Mouse (Mus musculus): Measurements from ENCODE around the gene Hvcn1.
"Not testable (repeated sequence)": the region's sequence is repeated elsewhere in the genome, so short reads cannot be mapped to it uniquely, and the experiment has no call there.

The Hvcn1 gene

DNA sequence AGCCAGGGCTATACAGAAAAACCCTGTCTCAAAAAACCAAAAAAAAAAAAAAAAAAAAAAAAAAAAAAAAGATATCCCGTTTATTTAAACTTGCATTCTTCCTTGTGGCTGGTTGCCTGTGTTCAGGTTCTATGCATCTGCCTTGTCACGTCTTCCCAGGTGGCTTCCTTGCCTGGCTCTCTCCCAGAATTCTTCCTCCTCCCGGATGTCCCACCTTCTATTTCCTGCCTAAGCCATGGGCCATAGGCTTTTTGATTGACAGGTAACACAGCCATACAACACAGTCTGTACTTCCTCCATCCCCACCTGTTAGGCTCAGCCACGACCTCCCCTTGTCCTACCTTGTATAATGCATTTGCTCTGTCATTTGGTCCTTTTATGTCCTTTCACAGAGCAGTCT is at the start of gene Hvcn1:
TSS of gene Hvcn1 (plus strand) at position 330 of the 400 bp plus-strand sequence.
- no peak for DNase-seq

DNA sequence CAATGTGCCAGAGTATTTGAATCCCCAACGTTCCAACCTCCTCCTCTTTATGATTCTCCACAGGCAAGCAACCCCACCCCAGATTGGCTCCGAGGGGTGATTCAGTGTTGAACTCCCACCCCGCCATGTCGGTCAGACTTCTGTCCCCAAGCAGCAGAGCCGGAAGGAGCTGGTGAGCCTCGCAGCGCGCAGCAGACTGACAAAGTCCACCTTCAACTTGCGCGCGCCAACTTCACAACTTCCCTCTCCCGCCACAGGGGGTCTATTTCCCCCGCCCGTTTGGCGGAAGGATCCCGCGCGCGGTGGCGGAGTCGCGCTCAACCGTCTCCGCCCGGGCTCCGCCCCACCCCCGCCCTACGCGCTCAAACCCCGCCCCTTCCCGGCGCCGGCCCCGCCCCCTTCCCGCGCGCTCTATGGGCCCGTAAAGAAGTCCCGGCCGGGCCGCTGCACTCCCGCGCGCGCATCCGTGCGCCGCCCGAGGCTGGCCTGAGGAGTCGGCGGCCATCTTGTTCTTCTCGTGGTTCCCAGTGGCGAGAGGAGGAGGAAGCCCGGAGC is 48.7 kb upstream of the Hvcn1 start, which contains the start of gene Ppp1cc:
TSS of gene Ppp1cc (plus strand) at position 452 of the 555 bp plus-strand sequence.
- peak; percentile 93 for DNase-seq

GRCm38 (mm10) chr5:122158557-122159515 is 47.8 kb upstream of the Hvcn1 start:
- no peak for DNase-seq

GRCm38 (mm10) chr5:122163194-122163593 is 43.4 kb upstream of the Hvcn1 start:
- DNase-seq: peak; percentile 8

GRCm38 (mm10) chr5:122164011-122164410 is 42.6 kb upstream of the Hvcn1 start:
- DNase-seq: peak; percentile 31

DNA sequence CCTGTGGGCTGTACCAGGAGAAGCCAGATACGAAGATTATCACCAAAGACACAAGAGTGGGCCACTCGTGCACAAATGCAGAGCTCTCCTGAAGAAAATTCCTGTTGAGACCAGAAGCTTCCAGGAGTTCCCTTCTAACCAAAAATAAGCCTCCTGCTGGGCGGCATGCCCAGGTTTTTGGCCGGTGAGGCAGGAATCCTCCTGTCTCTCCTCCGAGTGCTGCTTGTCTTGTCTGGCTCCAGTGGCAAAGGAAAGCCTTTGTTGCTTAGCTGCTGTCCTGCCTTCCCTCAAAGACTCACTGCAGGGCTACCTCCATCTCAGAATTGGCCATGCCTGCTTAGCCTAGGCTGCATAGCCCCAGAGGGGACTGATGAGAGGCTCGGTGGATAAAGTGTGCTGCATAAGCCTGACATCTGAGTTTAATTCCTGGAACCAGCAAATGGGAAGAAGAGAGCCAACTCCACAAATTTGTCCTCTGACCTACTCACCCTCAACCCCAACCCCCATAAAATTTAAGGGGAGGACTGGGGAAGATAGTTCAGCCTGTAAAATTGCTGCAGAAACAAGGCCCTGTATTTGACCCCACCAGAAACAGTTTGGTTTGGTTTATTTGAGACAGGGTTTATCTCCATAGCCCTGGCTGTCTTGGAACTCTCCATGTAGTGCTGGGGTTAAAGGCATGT is 41.2 kb upstream of the Hvcn1 start:
- peak; percentile 75 for DNase-seq

- DNase-seq: peak; percentile 58
Observed at GRCm38 (mm10) chr5:122166636-122167161, 39.9 kb upstream of the Hvcn1 start.

DNA sequence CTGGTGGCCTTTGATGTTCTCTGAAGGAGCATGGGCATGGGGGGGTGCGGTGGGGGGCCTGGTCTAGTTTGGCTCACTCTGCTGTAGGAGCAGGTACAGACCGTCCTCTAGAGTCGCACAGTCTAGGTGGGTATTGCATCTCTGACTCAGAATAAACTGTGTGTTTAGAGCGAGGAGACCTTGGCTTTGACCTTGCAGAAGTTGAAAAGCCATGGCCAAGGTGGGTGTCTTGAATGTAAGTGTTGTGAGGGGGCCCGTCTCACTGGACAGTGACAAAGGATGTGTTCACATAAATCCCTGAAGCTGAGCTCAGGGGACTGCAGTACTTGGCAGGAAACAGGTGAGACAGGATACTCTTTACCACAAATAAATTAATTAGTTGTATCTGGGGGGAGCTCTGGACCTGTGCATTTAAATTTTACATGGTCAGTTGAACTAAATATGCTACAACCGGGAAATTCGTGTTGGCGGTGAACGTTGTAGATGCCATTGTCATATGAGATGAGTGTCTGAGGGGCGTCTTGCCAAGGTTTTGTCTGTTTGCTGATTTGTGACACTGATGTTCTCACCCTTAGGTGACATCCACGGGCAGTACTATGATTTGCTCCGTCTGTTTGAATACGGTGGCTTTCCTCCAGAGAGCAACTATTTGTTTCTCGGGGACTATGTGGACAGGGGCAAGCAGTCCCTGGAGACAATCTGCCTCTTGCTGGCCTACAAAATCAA is 38.1 kb upstream of the Hvcn1 start:
- no peak for DNase-seq

DNA sequence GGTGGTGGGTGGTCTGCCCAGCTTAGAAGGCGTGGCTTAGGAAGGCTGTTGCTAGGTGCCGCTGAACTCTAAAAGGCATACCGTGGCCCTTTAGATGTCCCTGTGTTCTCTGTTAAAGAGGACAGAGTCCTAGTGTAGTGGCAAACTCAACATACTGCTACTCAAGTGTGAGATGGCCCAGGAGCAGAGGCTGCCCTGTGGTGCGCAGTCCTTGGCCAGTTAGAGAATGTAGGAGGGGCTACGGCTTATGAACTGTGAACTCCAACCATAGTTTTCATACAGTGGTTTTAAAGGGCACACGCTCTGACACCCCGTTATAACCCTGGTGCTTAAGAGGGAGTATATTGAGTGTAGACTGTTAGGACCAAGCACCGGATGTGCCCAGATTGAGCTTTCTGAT is 35.5 kb upstream of the Hvcn1 start:
- DNase-seq: no peak

GRCm38 (mm10) chr5:122175402-122175801 is 31.2 kb upstream of the Hvcn1 start:
- no peak for DNase-seq

- DNase-seq: no peak
Observed at GRCm38 (mm10) chr5:122175961-122176360, 30.6 kb upstream of the Hvcn1 start.

- DNase-seq: peak; percentile 60
Observed at GRCm38 (mm10) chr5:122176398-122176797, 30.2 kb upstream of the Hvcn1 start.

GRCm38 (mm10) chr5:122179665-122180064 is 26.9 kb upstream of the Hvcn1 start:
- DNase-seq: no peak

- DNase-seq: no peak
Observed at GRCm38 (mm10) chr5:122184283-122184806, 22.3 kb upstream of the Hvcn1 start.

DNA sequence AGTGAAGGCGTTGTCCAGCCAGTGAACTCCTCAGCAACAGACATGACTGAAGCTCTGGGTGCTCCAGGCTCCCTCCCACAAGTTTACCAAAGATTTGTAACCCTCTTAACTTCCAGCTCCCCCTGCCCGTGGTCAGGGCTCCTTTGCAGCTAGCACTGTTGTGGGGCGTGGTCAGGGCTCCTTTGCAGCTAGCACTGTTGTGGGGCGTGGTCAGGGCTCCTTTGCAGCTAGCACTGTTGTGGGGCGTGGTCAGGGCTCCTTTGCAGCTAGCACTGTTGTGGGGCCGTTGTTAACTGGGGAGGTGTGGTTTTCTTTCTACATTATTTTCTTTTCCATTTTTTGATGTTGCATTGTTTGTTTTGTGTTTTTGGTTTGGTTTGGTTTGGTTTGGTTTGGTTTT is 21.7 kb upstream of the Hvcn1 start:
- DNase-seq: not testable (repeated sequence)

- no peak for DNase-seq
Observed at GRCm38 (mm10) chr5:122189115-122189514, 17.5 kb upstream of the Hvcn1 start.

DNA sequence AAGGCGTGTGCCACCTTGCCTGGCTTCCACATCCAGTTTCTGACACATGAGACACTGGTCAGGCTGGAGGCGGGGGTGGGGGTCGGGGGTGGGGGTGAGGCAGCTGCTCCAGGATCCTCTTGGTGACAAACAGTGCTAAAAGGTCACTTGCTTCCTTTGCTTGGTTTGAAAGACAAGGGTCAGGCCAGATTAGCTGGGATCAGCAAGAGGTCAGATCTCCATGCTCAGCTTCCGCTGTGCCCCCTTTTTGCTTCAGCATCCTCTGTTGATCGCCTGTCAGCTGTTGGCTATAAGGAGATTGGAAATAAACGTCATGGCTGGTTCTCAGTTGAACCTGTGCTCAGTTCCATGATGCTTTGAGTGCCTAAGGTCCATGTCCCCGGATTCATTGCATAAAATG is 16.1 kb upstream of the Hvcn1 start:
- DNase-seq: no peak

DNA sequence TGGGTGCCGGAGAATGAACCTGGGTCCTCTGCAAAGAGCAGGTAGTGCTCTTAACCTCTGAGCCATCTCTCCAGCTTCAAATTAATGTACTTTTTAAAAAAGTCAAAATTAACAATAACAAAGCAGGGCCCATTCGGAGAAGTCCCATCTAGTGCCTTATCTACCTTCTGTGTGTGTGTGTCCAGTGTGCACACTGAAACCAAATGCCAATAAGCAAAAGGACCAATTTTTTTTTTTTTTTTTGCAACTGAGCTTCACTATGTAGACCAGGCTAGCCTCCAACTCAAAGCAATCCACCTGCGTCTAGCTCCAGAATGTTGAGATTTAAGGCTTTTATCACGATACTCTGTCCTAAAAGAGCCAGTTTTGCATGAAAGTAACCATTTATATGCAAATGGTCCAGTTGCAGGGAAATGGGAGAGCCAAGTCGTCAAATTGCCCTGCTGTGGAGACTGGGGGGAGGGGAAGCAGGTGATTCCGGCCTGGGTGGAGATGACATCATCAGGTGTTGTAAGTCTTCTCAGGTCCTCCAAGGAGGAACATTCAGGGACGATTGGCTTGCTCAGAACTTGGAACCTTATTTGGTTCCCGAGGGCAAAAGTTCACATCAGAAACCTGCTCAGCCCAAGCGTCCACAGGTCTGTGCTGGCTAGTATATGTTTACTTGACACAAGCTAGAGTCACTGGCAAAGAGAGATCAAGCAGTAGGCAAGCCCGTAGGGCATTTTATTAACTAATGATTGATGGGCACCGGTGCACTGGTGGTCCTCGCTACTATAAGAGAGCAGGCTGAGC is 15.1 kb upstream of the Hvcn1 start:
- DNase-seq: no peak

DNA sequence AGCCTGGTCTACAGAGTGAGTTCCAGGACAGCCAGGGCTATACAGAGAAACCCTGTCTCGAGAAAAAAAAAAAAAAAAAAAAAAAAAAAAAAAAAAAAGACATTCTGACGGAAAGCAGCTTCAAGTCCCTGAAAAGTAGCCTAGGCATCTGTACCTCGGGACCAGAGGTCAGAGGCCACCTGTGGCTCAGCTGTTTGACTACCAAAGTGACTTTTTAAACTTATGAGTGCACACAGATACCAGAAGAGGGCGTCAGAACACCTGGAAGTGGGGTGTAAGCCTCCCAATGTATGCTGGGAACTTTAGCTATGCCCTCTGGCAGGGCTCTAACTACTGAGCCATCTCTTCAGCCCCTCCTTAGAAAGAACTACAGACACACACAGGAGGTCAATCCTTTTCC is 14.3 kb upstream of the Hvcn1 start:
- DNase-seq: no peak

- DNase-seq: no peak
Observed at GRCm38 (mm10) chr5:122200872-122201271, 5.7 kb upstream of the Hvcn1 start.

DNA sequence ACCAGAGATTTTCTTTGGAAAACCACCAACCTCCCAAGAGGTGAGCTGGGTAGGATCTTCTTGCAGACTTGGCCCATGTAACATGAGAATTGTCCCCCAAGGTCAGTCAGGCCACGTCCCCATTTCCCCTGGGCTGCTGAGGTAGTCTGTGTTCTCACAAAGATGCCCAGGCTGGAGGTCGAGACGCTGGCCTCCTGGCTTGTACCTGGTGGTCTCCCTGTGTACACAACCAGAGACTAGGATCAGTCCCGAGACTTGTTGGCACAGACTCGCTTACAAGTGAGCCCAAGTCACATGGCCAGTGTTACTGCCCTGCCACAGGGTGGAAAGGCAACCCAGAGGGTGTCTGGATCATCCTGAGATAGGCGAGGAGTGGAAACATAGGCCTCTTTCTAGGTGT is 4.7 kb upstream of the Hvcn1 start:
- DNase-seq: no peak

DNA sequence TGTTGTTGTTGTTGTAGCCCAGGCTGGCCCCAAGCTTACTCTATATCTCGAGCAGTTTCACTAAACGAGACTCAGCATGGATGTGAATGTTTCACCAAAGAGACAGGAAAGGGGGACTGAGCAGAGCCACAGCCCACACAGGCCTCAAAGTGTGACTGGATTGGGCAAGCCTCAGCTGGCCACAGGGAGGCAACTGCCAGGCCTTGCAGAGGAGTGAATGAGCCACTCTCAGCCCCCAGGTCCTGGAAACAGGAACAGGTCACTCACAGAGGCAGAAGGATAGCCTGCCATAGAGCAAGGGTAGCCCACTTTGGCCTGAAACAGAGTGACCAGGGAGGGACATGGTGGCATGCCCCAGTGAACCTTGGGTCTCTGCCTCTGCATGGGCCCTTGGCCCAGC is 2.4 kb upstream of the Hvcn1 start:
- no peak for DNase-seq
